Mouse (Mus musculus): ENCODE data around the gene Wfs1. TPM values are rescaled to one million over a fixed set of nuclear protein-coding genes. Genes with fewer than 3 reads are reported as not detected.
"Not testable (repeated sequence)": the region's sequence is repeated elsewhere in the genome, so short reads cannot be mapped to it uniquely, and the experiment has no call there.

Wfs1 gene
- polyA plus RNA-seq, 1 experiment from 2014 or later, result 10.1 TPM

DNA sequence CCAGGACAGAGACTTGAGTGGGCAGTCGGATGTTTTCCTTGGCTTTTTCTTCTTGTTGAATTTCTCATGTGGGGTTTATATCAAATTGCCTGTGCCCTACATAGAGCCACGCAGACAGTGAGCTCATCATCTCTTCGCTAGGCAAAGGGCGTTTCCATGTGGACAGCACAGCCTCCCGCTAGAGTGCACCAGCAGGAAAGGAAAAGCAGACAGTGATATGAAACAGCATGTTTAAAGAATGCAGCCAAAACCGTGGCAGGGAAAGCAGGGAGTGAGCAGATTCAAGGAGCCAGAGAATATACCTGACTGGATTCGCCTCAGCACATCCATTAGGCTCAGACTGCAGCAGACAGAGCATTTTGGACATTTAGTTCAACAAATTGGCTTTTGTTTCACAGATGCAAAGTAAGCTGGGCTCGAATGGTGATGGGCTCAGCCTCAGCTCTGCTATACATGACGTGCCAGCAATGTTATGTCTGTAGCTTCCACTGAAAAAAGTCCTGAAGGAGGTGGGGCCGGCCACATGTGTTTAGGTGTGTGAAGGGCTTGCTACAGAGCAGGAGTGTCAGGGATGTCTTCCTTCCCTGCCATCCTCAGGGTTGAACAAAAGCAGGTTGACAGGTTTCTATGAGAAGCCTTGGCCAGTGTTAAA lies 21.8 kb upstream of the Wfs1 start:
- Histone ChIP-seq H3K27me3 (no peaks in the 10 kb centered on the region), H3K4me2 (no peak overlapping the region), H3K9ac (no peak overlapping the region), H3K4me1 (no peaks in the 10 kb centered on the region), H3K9me3 (no peaks in the 10 kb centered on the region), H3K4me3 (no peak overlapping the region), H3K27ac (no peak overlapping the region), H3K36me3 (no peaks in the 10 kb centered on the region)
- WGBS, result 67% methylated on average over 10 of the region's 10 CpGs
- ATAC-seq (ENCODE audit: borderline replicate concordance, extremely low read depth, low FRiP score, low TSS enrichment), result no peak

GRCm38 (mm10) chr5:37009761-37010160 lies 20.8 kb upstream of the Wfs1 start:
- H3K4me2 ChIP-seq; H3K9me3 ChIP-seq; H3K36me3 ChIP-seq; ATAC-seq (ENCODE audit: borderline replicate concordance, extremely low read depth, low FRiP score, low TSS enrichment); H3K4me3 ChIP-seq; H3K9ac ChIP-seq; H3K4me1 ChIP-seq; H3K27me3 ChIP-seq; H3K27ac ChIP-seq: not testable (repeated sequence)
- WGBS, result 20% methylated on average over 13 of the region's 13 CpGs

GRCm38 (mm10) chr5:37002001-37002400 lies 13.0 kb upstream of the Wfs1 start:
- WGBS, result 47% methylated on average over 2 of the region's 2 CpGs

GRCm38 (mm10) chr5:37001002-37001401 lies 12.0 kb upstream of the Wfs1 start:
- Histone ChIP-seq H3K4me1 (no peaks in the 10 kb centered on the region), H3K4me2 (no peak overlapping the region), H3K36me3 (no peaks in the 10 kb centered on the region), H3K9me3 (no peaks in the 10 kb centered on the region), H3K27me3 (no peaks in the 10 kb centered on the region), H3K9ac (no peak overlapping the region), H3K27ac (no peak overlapping the region), H3K4me3 (no peak overlapping the region)
- no peak for ATAC-seq (ENCODE audit: borderline replicate concordance, extremely low read depth, low FRiP score, low TSS enrichment)
- 85% methylated on average over 9 of the region's 9 CpGs for WGBS

More at GRCm38 (mm10) chr5:37002001-37002400, 13.0 kb upstream of the Wfs1 start:
- no peaks in the 10 kb centered on the region for H3K27me3 ChIP-seq
- no peaks in the 10 kb centered on the region for H3K9me3 ChIP-seq
- no peak overlapping the region for H3K27ac ChIP-seq
- ATAC-seq (ENCODE audit: borderline replicate concordance, extremely low read depth, low FRiP score, low TSS enrichment), result no peak
- H3K4me3 ChIP-seq, result no peak overlapping the region
- H3K4me2 ChIP-seq, result no peak overlapping the region
- no peaks in the 10 kb centered on the region for H3K4me1 ChIP-seq
- no peak overlapping the region for H3K9ac ChIP-seq
- no peaks in the 10 kb centered on the region for H3K36me3 ChIP-seq

DNA sequence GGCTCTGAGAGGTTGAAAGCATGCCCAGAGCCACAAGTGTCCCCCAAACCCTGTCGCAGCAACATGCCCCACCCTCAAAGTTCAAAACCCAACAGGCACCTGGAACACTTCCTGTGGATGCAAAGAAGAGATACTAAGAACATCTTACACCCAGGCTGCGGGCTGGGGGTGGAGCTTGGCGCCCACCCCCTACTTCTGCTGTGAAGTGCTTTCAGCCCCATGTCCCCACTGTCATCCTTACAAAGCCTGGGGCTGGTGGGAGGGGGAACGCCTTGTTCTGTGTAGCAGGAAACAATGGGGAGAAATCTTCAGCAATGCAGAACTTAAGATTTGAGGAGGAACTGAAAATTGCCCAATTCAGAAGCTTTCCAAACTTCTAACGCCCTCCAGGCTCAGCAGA lies 9.0 kb upstream of the Wfs1 start:
- 39% methylated on average over 5 of the region's 5 CpGs for WGBS
- Histone ChIP-seq H3K4me1 (no peaks in the 10 kb centered on the region), H3K27ac (no peak overlapping the region), H3K36me3 (no peaks in the 10 kb centered on the region), H3K9me3 (no peaks in the 10 kb centered on the region), H3K27me3 (no peaks in the 10 kb centered on the region), H3K4me3 (no peak overlapping the region), H3K9ac (no peak overlapping the region), H3K4me2 (no peak overlapping the region)
- ATAC-seq (ENCODE audit: borderline replicate concordance, extremely low read depth, low FRiP score, low TSS enrichment), result no peak

DNA sequence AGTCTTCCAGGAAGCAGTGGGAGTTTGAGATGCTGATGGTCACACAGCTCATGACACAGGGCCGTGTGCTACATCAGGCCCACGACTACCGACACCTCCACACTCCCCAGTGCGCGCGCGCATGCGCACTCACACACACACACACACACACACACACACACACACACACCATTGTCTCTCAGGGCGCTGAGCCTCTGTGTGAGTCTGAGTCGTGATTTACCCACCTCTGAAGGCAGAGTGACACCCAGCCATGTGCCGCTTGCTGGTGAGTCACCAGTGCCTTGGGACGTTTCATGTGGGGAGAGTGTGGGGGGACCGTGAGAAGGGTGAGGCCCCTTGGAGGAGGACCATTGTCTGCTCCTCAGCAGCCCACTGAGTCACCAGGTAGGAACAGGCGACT lies 7.4 kb upstream of the Wfs1 start:
- 79% methylated on average over 14 of the region's 14 CpGs for WGBS
- H3K4me3 ChIP-seq, result no peak overlapping the region
- no peaks in the 10 kb centered on the region for H3K27me3 ChIP-seq
- ATAC-seq (ENCODE audit: borderline replicate concordance, extremely low read depth, low FRiP score, low TSS enrichment), result no peak
- no peaks in the 10 kb centered on the region for H3K4me1 ChIP-seq
- no peaks in the 10 kb centered on the region for H3K36me3 ChIP-seq
- no peaks in the 10 kb centered on the region for H3K9me3 ChIP-seq
- H3K27ac ChIP-seq, result no peak overlapping the region
- no peak overlapping the region for H3K4me2 ChIP-seq
- H3K9ac ChIP-seq, result no peak overlapping the region

- Histone ChIP-seq H3K27ac (no peak overlapping the region), H3K9ac (no peak overlapping the region), H3K27me3 (no peaks in the 10 kb centered on the region), H3K36me3 (no peaks in the 10 kb centered on the region), H3K4me3 (no peak overlapping the region), H3K4me1 (peaks cover 11% of the 10 kb centered on the region), H3K4me2 (no peak overlapping the region), H3K9me3 (no peaks in the 10 kb centered on the region)
- ATAC-seq (ENCODE audit: borderline replicate concordance, extremely low read depth, low FRiP score, low TSS enrichment), result no peak
- 67% methylated on average over 3 of the region's 3 CpGs for WGBS
These were observed 1.8 kb upstream of the Wfs1 start for GRCm38 (mm10) chr5:36990631-36991350.

GRCm38 (mm10) chr5:36990196-36990595 lies 1.2 kb upstream of the Wfs1 start:
- Histone ChIP-seq H3K36me3 (no peaks in the 10 kb centered on the region), H3K4me1 (peaks cover 11% of the 10 kb centered on the region), H3K27me3 (no peaks in the 10 kb centered on the region), H3K4me3 (no peak overlapping the region), H3K27ac (no peak overlapping the region), H3K4me2 (no peak overlapping the region), H3K9ac (no peak overlapping the region), H3K9me3 (no peaks in the 10 kb centered on the region)
- no peak for ATAC-seq (ENCODE audit: borderline replicate concordance, extremely low read depth, low FRiP score, low TSS enrichment)
- WGBS, result 41% methylated on average over 3 of the region's 3 CpGs

- Histone ChIP-seq H3K9me3 (no peaks in the 10 kb centered on the region), H3K27ac (peak overlapping the region; percentile 53; the same call in 1 of the 2 replicates), H3K27me3 (no peaks in the 10 kb centered on the region), H3K36me3 (no peaks in the 10 kb centered on the region), H3K9ac (no peak overlapping the region), H3K4me1 (peaks cover 11% of the 10 kb centered on the region), H3K4me3 (peak overlapping the region; percentile 77; the same call in 1 of the 2 replicates), H3K4me2 (peak overlapping the region; percentile 94)
- ATAC-seq (ENCODE audit: borderline replicate concordance, extremely low read depth, low FRiP score, low TSS enrichment), result no peak
- 4% methylated on average over 3 of the region's 3 CpGs for WGBS
These were observed 596 bp upstream of the Wfs1 start for GRCm38 (mm10) chr5:36989625-36989977.

DNA sequence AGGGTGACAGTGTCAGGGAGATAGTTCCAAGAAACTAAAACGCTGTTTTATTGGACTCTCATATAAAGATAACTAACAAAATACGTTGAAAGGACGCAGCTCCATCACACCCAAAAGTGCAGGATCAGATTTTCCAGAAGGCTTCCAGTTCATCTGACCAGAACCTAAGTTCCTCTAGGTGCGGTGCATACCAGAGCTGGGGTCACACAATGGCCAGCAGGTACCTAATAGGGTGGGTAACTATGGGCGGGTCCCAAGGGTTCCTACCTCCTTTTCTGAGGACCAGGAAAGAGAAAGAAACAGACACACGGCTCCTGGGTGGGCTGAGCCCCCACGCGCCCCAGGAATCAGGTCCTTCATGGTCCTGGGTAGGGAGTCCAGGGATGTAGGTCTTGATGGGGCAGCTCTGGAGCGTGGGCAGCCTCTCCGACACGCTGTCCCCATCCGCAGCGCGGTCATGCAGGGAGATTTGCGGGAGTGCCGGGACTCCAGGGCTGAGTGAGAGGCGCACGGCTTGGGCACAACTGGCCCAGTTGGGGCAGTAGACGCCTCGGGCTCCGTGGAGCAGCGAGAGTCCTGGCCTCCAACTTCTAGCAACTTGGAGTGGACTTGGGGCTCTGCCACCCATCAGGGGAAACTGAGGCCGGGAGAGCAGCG lies 753 bp downstream of the Wfs1 start:
- Histone ChIP-seq H3K27ac (peak overlapping the region; percentile 48), H3K9me3 (no peaks in the 10 kb centered on the region), H3K9ac (peak overlapping the region; percentile 71), H3K4me1 (peaks cover 11% of the 10 kb centered on the region), H3K27me3 (no peaks in the 10 kb centered on the region), H3K36me3 (no peaks in the 10 kb centered on the region), H3K4me2 (peak overlapping the region; percentile 94), H3K4me3 (peak overlapping the region; percentile 77)
- WGBS, result 9% methylated on average over 24 of the region's 24 CpGs
- peak; percentile 46 for ATAC-seq (ENCODE audit: borderline replicate concordance, extremely low read depth, low FRiP score, low TSS enrichment)

DNA sequence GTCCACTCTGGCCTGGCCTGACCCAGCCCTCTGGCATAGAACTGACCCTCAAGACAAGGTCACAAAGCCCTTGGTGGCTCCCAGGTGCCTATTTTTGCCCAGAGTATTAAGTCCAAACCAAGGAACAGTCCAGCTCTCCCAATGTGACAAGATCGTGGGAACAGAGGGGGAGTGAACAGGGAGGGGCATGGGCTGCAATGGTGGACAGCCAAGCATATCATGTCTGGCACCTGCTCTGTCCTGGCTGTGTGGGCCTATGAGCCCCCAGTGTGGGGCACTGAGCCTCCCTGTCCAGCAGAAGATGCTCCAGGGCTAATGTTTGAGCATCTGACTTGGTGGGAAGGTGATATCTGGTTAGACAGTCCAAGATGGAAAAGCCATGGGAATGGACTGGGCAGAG lies 2.4 kb downstream of the Wfs1 start:
- no peak overlapping the region for H3K4me2 ChIP-seq
- H3K27me3 ChIP-seq, result no peaks in the 10 kb centered on the region
- H3K9me3 ChIP-seq, result no peaks in the 10 kb centered on the region
- ATAC-seq (ENCODE audit: borderline replicate concordance, extremely low read depth, low FRiP score, low TSS enrichment), result no peak
- H3K36me3 ChIP-seq, result no peaks in the 10 kb centered on the region
- H3K4me3 ChIP-seq, result no peak overlapping the region
- no peak overlapping the region for H3K9ac ChIP-seq
- no peak overlapping the region for H3K27ac ChIP-seq
- peaks cover 11% of the 10 kb centered on the region for H3K4me1 ChIP-seq
- 67% methylated on average over 1 of the region's 1 CpGs for WGBS

DNA sequence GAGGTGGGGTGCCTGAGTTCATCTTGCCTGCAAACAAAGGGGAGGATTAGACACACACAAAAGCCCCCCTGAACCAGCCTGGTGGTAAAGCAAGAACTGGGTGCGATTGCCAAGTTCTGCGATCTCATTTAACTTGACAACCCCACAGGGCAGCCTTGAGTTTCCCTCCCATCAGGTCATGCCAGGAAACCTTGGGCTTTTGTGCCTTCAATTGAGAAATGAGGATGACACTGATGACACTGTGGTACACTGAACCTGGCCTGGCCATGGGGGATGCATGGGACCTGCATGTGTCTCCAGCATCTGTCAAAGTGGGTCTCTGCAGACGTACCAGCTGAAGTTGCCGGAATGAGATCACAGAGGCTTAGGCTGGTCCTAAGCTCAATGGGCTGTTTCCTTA lies 6.7 kb downstream of the Wfs1 start:
- H3K27me3 ChIP-seq, result no peaks in the 10 kb centered on the region
- H3K36me3 ChIP-seq, result no peaks in the 10 kb centered on the region
- ATAC-seq (ENCODE audit: borderline replicate concordance, extremely low read depth, low FRiP score, low TSS enrichment), result no peak
- H3K4me3 ChIP-seq, result no peak overlapping the region
- no peak overlapping the region for H3K4me2 ChIP-seq
- WGBS, result 82% methylated on average over 4 of the region's 4 CpGs
- H3K27ac ChIP-seq, result no peak overlapping the region
- H3K9me3 ChIP-seq, result no peaks in the 10 kb centered on the region
- no peak overlapping the region for H3K9ac ChIP-seq
- no peaks in the 10 kb centered on the region for H3K4me1 ChIP-seq
